Mouse (Mus musculus) B cell, adult (primary cell): ENCODE measurements around the gene Tmprss5. TPM values are rescaled to one million over a fixed set of nuclear protein-coding genes. Genes with fewer than 3 reads are reported as not detected.

Experiments
- total RNA-seq: library from RNA; stranded (reverse); gene quantifications from 4 replicates; pipeline ENCODE4 v1.2.4, GENCODE M21; 2023; ENCODE audit not compliant: inconsistent age

Tmprss5 gene
- not detected in 4 replicates for total RNA-seq

GRCm38 (mm10) chr9:49081107-49081506, at the start of gene Tmprss5:
TSS of gene Tmprss5 (plus strand) at chr9:49081260.

GRCm38 (mm10) chr9:49055333-49056205, 25.5 kb upstream of the Tmprss5 start, which contains the start of gene Zw10:
TSS of gene Zw10 (plus strand) at chr9:49055613.

Other genes with a start within 250 kb of the Tmprss5 start
- gene Zbtb16, start 245.0 kb upstream of the Tmprss5 start, total RNA-seq, result 0.21 to 0.72 TPM (median 0.34 TPM) in 4 replicates
- gene Htr3a, start 170.2 kb upstream of the Tmprss5 start, total RNA-seq, result not detected in 4 replicates
- gene Htr3b, start 116.3 kb upstream of the Tmprss5 start, total RNA-seq, result not detected in 4 replicates
- 46.8 to 56.4 TPM (median 51.0 TPM) in 4 replicates for gene Usp28, start 95.9 kb upstream of the Tmprss5 start, total RNA-seq
- gene Zw10, start 25.6 kb upstream of the Tmprss5 start, total RNA-seq, result 39.7 to 44.3 TPM (median 41.9 TPM) in 4 replicates
- gene Gm4894, start 169.3 kb downstream of the Tmprss5 start, total RNA-seq, result not detected in 4 replicates